Mouse (Mus musculus): ENCODE data around the gene Kdm5b. TPM values are rescaled to one million over a fixed set of nuclear protein-coding genes. Genes with fewer than 3 reads are reported as not detected.

Gene Kdm5b
- polyA plus RNA-seq, 1 experiment from 2014 or later = 38.6 TPM

DNA sequence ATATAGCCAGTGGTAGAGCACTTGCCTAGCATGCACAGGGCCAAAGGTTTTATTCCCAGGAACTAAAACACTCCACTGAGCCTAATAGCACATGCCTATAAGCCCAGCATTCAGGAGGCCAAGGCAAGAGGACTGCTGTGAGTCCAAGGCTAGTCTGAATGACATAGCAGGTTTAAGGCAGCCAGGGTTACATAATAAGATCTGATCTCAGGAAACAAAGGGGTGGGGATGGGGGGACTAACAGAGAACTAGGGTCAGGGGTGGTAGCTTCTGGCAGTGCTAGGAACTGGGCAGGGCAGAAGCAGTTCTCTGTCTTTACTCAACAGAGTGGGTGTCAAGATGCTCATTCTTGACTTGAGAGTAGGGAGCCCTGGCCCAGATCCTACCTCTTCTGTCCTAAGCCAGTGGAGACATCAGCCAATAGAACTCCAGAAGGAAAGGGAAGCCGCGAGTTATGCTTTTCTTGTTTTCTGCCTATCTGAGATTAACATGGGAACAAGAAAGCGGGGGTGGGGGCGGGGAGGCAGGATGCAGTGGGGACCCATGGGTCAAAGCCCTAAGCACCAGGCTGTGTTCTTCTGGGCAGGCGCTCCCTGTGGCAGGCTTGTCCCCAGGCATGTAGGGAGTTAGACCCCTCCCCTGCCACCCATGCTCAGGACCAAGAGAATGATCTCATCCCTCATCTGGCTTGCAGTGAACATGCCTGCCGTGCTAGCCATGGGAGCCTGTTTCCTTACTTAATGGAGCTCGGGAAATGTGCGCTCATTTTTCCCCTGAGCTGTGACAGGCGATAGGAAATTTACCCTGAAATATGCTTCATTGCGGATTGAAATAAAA, 111.5 kb downstream of the Kdm5b start:
- Histone ChIP-seq H3K36me3 (ENCODE audit: control insufficient read depth, insufficient read depth, low read length) (no peaks in the 10 kb centered on the region), H3K27me3 (ENCODE audit: control insufficient read depth, insufficient read depth, low read length) (0 out of 2 replicates have a peak, but pooled peaks cover 10% of the 10 kb centered on the region), H3K4me2 (ENCODE audit: low read length) (no peak overlapping the region), H3K4me1 (ENCODE audit: control insufficient read depth in 2 of 2, insufficient read depth in 2 of 2, low read length in 2 of 2) (no peaks in the 10 kb centered on the region), H3K4me3 (ENCODE audit: control insufficient read depth in 1 of 2, insufficient read depth in 1 of 2, low read depth in 1 of 2, low read length in 2 of 2) (no peak overlapping the region), H3K27ac (replicated peaks in 1 of 2; ENCODE audit: control insufficient read depth in 1 of 2, insufficient read depth in 1 of 2, low read depth in 2 of 2, low read length in 2 of 2) (no peak overlapping the region), H3K9me3 (ENCODE audit: control insufficient read depth, low read length) (no peaks in the 10 kb centered on the region), H3K9ac (ENCODE audit: low read length) (no peak overlapping the region)
- 70% methylated on average over 10 of the region's 10 CpGs for WGBS
- no peak for ATAC-seq (ENCODE audit: insufficient number of reproducible peaks, insufficient read depth, low FRiP score, low read depth)

DNA sequence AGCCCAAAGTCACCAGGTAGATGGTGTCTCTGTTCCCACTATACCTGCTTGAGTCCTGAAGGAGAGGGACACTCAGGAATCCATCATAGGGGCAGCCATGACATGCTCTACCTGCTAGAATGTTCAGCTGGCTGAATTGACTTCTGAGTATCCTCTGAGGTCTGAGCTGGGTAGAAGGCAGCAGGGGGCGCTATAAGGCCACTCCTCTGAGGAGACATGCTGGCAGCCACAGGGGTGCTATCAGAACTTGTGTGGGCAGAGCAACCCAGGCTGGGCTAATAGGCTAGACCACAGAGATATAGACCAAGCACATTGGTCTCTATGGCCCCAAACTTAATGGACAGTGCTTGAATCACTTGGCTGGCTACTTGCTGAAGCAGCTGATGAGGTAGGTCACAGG, 114.3 kb downstream of the Kdm5b start:
- no peaks in the 10 kb centered on the region for H3K9me3 ChIP-seq (ENCODE audit: control insufficient read depth, low read length)
- H3K4me3 ChIP-seq (ENCODE audit: control insufficient read depth in 1 of 2, insufficient read depth in 1 of 2, low read depth in 1 of 2, low read length in 2 of 2) = no peak overlapping the region
- 11% methylated on average over 1 of the region's 1 CpGs for WGBS

DNA sequence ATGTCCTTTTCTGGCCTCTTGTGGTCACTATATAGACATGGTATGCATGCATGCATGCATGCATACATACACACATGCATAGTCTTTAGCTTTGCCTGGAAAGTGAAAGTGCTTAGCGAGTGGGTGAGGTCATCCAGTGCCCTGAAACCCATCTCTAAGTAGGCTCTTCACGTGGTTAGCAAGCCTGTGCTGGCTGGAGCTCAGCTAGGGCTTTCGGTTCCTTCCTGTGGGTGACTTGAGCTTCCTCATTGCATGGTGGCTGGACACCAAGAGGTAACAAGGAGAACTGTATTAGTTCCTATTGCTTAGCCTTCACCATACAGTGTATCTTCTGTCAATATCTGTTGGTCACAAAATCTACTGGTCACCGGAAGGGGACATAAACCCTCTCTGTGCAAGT, 119.5 kb downstream of the Kdm5b start:
- Histone ChIP-seq H3K4me1 (ENCODE audit: control insufficient read depth in 2 of 2, insufficient read depth in 2 of 2, low read length in 2 of 2) (no peaks in the 10 kb centered on the region), H3K27me3 (ENCODE audit: control insufficient read depth, insufficient read depth, low read length) (peaks cover 17% of the 10 kb centered on the region), H3K4me3 (ENCODE audit: control insufficient read depth in 1 of 2, insufficient read depth in 1 of 2, low read depth in 1 of 2, low read length in 2 of 2) (no peak overlapping the region), H3K27ac (replicated peaks in 1 of 2; ENCODE audit: control insufficient read depth in 1 of 2, insufficient read depth in 1 of 2, low read depth in 2 of 2, low read length in 2 of 2) (no peak overlapping the region), H3K36me3 (ENCODE audit: control insufficient read depth, insufficient read depth, low read length) (no peaks in the 10 kb centered on the region), H3K4me2 (ENCODE audit: low read length) (no peak overlapping the region), H3K9ac (ENCODE audit: low read length) (no peak overlapping the region), H3K9me3 (ENCODE audit: control insufficient read depth, low read length) (no peaks in the 10 kb centered on the region)
- 65% methylated on average over 4 of the region's 4 CpGs for WGBS
- ATAC-seq (ENCODE audit: insufficient number of reproducible peaks, insufficient read depth, low FRiP score, low read depth) = no peak

More for the DNA sequence above, 114.3 kb downstream of the Kdm5b start:
- H3K9ac ChIP-seq (ENCODE audit: low read length) = no peak overlapping the region
- H3K36me3 ChIP-seq (ENCODE audit: control insufficient read depth, insufficient read depth, low read length) = no peaks in the 10 kb centered on the region
- no peak overlapping the region for H3K4me2 ChIP-seq (ENCODE audit: low read length)
- H3K4me1 ChIP-seq (ENCODE audit: control insufficient read depth in 2 of 2, insufficient read depth in 2 of 2, low read length in 2 of 2) = no peaks in the 10 kb centered on the region
- no peak overlapping the region for H3K27ac ChIP-seq (replicated peaks in 1 of 2; ENCODE audit: control insufficient read depth in 1 of 2, insufficient read depth in 1 of 2, low read depth in 2 of 2, low read length in 2 of 2)
- H3K27me3 ChIP-seq (ENCODE audit: control insufficient read depth, insufficient read depth, low read length) = 0 out of 2 replicates have a peak, but pooled peaks cover 10% of the 10 kb centered on the region
- ATAC-seq (ENCODE audit: insufficient number of reproducible peaks, insufficient read depth, low FRiP score, low read depth) = no peak

DNA sequence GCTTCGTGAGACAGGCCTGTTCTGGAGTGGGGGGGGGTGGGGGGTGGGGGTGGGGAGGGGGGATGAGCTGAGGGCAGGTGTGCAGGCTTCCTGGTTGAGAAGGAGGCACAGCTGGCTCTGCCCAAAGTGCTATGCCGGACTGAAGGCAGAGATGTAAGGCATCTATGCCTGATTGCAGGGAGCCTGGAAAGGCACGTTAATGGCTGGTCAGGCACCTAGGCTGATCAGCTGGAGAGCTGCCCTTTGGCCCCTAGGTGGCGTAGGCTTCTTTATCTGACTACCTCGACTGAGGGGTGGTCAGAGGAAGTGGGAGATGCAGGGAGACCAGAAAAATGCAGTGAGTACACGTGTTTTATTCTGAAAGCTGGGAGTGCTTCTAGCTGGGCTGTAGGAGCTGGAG, 120.6 kb downstream of the Kdm5b start:
- 13% methylated on average over 6 of the region's 6 CpGs for WGBS
- Histone ChIP-seq H3K27ac (replicated peaks in 1 of 2; ENCODE audit: control insufficient read depth in 1 of 2, insufficient read depth in 1 of 2, low read depth in 2 of 2, low read length in 2 of 2) (no peak overlapping the region), H3K4me1 (ENCODE audit: control insufficient read depth in 2 of 2, insufficient read depth in 2 of 2, low read length in 2 of 2) (no peaks in the 10 kb centered on the region), H3K4me2 (ENCODE audit: low read length) (no peak overlapping the region), H3K9me3 (ENCODE audit: control insufficient read depth, low read length) (no peaks in the 10 kb centered on the region), H3K27me3 (ENCODE audit: control insufficient read depth, insufficient read depth, low read length) (peaks cover 16% of the 10 kb centered on the region), H3K9ac (ENCODE audit: low read length) (no peak overlapping the region), H3K4me3 (ENCODE audit: control insufficient read depth in 1 of 2, insufficient read depth in 1 of 2, low read depth in 1 of 2, low read length in 2 of 2) (no peak overlapping the region), H3K36me3 (ENCODE audit: control insufficient read depth, insufficient read depth, low read length) (no peaks in the 10 kb centered on the region)
- no peak for ATAC-seq (ENCODE audit: insufficient number of reproducible peaks, insufficient read depth, low FRiP score, low read depth)

DNA sequence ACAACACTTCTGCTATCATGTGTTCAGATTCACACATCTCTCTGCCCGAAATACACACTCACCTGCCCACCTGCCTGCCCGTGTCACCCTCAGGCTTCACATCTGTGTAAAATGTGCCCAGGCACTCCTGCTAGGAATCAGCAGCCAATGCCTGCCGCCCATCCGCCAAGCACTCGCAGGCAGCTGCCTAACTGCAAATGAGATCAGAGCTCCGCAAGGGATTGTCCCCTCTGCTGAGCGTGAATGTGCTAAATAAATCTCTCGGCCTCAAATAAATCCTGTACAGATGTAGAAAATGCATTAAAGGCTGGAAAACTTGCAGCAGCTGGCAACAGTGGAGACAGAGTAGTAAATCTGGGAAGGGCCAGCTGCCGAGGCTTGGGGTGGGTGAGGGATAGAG, 122.5 kb downstream of the Kdm5b start:
- H3K27me3 ChIP-seq (ENCODE audit: control insufficient read depth, insufficient read depth, low read length) = peaks cover 16% of the 10 kb centered on the region
- no peak overlapping the region for H3K4me3 ChIP-seq (ENCODE audit: control insufficient read depth in 1 of 2, insufficient read depth in 1 of 2, low read depth in 1 of 2, low read length in 2 of 2)
- H3K4me1 ChIP-seq (ENCODE audit: control insufficient read depth in 2 of 2, insufficient read depth in 2 of 2, low read length in 2 of 2) = no peaks in the 10 kb centered on the region
- no peak overlapping the region for H3K9ac ChIP-seq (ENCODE audit: low read length)
- no peaks in the 10 kb centered on the region for H3K9me3 ChIP-seq (ENCODE audit: control insufficient read depth, low read length)
- no peak for ATAC-seq (ENCODE audit: insufficient number of reproducible peaks, insufficient read depth, low FRiP score, low read depth)
- no peak overlapping the region for H3K27ac ChIP-seq (replicated peaks in 1 of 2; ENCODE audit: control insufficient read depth in 1 of 2, insufficient read depth in 1 of 2, low read depth in 2 of 2, low read length in 2 of 2)
- 35% methylated on average over 9 of the region's 9 CpGs for WGBS
- no peak overlapping the region for H3K4me2 ChIP-seq (ENCODE audit: low read length)
- H3K36me3 ChIP-seq (ENCODE audit: control insufficient read depth, insufficient read depth, low read length) = no peaks in the 10 kb centered on the region

Other genes with a start within 250 kb of the Kdm5b start
- gene Ppfia4, start 227.2 kb upstream of the Kdm5b start, polyA plus RNA-seq (2014; fragmentation: Nextera tagmentation; extraction: Ambion mirVana) = 10.5 and 11.9 TPM in 2 replicates
- 62.5 and 69.3 TPM in 2 replicates for gene Tmem183a, start 198.2 kb upstream of the Kdm5b start, polyA plus RNA-seq (2014; fragmentation: Nextera tagmentation; extraction: Ambion mirVana)
- gene 4933406M09Rik, start 174.2 kb upstream of the Kdm5b start, polyA plus RNA-seq (2014; fragmentation: Nextera tagmentation; extraction: Ambion mirVana) = not detected in 2 replicates
- 40.2 and 40.6 TPM in 2 replicates for gene Cyb5r1, start 154.6 kb upstream of the Kdm5b start, polyA plus RNA-seq (2014; fragmentation: Nextera tagmentation; extraction: Ambion mirVana)
- 140 and 146 TPM in 2 replicates for gene Adipor1, start 144.8 kb upstream of the Kdm5b start, polyA plus RNA-seq (2014; fragmentation: Nextera tagmentation; extraction: Ambion mirVana)
- gene Klhl12, start 104.6 kb upstream of the Kdm5b start, polyA plus RNA-seq (2014; fragmentation: Nextera tagmentation; extraction: Ambion mirVana) = 17.4 and 20.8 TPM in 2 replicates
- gene Rabif, start 65.5 kb upstream of the Kdm5b start, polyA plus RNA-seq (2014; fragmentation: Nextera tagmentation; extraction: Ambion mirVana) = 29.1 and 30.4 TPM in 2 replicates
- not detected in 2 replicates for gene Mgat4e, start 10.5 kb upstream of the Kdm5b start, polyA plus RNA-seq (2014; fragmentation: Nextera tagmentation; extraction: Ambion mirVana)
- gene Syt2, start 86.5 kb downstream of the Kdm5b start, polyA plus RNA-seq (2014; fragmentation: Nextera tagmentation; extraction: Ambion mirVana) = 0.08 and 0.42 TPM in 2 replicates

Data from heart, embryonic 14.5 days (tissue).